Mouse (Mus musculus): ENCODE results near the gene Adprh.

GRCm38 (mm10) chr16:38440403-38440802, 12.1 kb downstream of the Adprh start:
- TF ChIP-seq CTCF (IDR thresholded peaks at IDR 0.05; ENCODE audit: control insufficient read depth, insufficient read depth, low read length), result no peak
- TF ChIP-seq POLR2A (IDR thresholded peaks at IDR 0.05; ENCODE audit: borderline replicate concordance, control insufficient read depth, low read depth, low read length), result no peak

Data from bone marrow, adult 2 months (tissue).